Mouse (Mus musculus) urinary bladder, postnatal 14 days (tissue): Measurements from ENCODE around the gene Mtmr12.
"Not testable (repeated sequence)": the region's sequence is repeated elsewhere in the genome, so short reads cannot be mapped to it uniquely, and the experiment has no call there.

Experiments used
- DNase-seq: peaks from one replicate; pipeline ENCODE4 v3.0.0; 2021; ENCODE audit warnings: low spot score

Gene Mtmr12

DNA sequence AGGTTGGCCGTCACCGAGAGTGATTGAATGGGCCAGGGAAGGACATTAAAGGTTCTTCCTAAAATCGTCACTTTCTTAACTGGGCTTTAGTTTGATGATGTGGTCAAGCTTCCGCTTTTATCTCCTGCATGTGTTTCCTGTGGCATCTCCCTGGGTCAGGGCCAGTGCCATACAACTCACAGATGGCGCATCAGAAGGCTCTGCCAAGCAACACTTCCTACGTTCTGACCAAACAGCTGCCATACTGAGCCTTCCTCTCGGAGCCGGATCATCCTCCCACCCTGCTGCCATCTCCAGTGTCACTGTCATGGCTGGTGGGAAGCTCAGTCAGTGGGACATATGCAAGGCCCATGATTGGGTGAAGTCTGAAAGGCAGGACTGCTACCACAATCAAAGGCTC, 6.7 kb downstream of the Mtmr12 start:
- DNase-seq = no peak

DNA sequence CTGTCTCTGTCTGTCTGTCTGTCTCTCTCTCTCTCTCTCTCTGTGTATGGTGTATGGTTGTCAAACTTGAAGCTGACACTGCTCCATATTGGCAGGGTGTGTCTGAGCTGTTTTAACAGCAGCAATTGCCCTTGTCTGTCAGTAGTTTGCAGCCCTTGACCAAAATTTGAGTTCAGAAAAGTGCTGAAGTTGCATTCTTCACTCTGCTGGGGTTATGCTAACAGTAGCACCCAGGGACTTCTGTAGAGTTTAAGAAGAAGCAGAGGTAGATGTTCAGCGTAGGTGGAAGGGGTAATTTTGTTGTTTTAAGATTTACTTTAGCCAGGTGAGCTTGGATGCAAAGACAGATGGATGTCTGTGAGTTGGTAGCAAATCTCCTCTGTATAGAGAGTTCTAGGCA, 7.4 kb downstream of the Mtmr12 start:
- no peak for DNase-seq

DNA sequence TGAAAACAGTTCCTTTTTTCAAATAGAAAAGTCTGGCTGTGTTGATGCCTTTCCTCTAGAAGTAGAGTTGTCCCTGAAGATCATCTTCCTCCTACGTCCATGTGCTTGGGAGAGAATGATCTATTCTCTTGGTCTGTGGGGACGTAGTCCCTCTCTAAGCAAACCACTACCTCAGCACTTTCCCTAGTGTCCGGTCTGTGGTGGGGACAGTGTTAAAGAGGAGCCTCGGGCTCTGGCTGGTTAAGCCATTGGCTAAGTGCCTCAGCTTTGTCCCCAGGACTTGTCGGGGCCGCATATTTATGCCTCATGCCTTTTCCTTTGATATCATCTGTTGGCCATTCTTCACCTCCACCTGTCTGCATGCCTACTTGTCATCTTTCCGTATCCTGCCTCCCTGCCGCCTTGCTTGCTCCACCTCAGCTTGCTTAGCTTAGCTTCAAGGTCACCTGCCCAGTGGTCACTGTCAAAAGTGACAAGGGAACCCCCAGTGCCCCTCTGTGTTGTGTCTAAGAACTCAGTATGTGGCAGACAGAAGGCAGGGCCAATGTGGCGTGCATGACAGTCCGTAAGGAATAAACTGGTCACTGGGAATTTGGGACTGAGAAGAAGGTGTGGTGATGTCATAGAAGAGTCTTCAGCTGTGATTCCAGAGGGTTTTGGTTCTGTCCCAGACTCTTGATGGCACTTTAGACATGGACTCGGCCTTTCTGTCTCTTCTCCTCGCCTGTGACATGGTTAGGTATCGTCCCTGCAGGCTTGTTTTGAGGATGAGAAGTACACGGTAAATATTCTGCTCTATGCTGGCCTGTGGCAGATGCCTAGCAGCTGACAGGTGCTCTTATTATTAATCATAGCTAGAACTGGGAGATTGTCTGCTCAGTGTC, 9.9 kb downstream of the Mtmr12 start:
- no peak for DNase-seq

DNA sequence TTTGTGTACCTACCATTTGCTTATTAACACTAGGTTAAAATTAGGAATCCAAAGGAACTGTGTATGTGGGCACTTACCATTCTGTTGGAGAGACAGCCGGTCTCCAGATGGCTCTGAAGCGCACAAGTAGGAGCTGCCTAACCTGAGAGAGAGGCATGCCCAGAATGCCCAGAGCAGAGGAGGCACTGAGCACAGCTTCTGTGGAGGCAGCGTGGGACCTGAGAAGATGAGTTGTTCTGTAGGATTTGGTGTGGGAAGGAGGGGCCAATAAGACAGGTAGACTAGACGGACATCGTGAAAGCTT, 10.5 kb downstream of the Mtmr12 start:
- DNase-seq = no peak

DNA sequence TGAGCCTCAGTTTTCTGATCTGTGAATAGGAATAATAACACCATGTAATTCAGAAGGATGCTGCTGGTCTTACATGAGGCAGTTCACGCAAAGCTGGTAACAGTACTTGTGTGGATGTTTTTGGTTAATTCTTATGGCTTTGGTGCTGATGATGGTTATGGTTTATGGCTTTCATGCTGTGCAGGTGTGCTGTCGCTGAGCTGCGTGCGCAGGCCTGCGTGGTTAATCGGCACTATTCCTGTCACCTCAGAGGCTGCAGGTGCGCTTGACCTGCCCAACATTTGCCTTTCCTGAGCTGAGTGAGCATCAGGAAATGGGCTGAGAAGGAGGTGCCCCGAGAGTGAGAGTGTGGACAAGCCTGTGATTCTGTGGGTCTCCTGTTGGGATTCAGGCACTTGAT, 11.3 kb downstream of the Mtmr12 start:
- no peak for DNase-seq

DNA sequence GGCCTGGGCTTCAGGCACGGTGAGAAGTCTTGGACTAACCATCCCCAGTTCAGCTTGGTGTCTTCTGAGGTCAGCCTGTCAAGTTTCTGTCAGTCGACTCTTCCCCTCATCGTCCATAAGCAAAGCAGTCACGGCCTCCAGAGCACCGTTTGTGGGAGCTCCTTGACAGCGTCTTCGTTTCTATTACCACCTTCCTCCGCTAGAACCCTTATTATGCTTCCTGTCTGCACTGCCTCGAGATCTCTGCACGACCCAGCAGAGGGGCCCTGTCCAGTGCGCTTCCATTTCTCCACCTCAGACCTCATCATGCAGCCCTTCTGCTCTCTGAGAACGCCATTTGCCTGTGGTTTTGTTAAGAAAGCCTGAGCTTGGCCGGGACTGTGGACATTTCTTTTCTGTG, 12.0 kb downstream of the Mtmr12 start:
- no peak for DNase-seq

DNA sequence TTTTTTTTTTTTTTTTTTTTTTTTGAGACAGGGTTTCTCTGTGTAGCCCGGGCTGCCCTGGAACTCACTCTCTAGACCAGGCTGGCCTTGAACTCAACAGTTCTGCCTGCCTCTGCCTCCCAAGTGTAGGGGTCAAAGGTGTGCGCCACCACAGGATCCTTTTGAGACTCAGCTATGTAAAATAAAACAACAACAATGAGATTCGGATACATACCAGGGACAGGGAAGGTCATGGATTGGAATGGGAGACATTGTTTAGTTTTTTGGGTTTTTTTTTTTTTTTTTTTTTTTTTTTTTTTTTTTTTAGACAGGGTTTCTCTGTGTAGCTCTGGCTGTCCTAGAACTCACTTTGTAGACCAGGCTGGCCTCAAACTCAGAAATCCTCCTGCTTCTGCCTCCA, 12.5 kb downstream of the Mtmr12 start:
- DNase-seq = not testable (repeated sequence)

DNA sequence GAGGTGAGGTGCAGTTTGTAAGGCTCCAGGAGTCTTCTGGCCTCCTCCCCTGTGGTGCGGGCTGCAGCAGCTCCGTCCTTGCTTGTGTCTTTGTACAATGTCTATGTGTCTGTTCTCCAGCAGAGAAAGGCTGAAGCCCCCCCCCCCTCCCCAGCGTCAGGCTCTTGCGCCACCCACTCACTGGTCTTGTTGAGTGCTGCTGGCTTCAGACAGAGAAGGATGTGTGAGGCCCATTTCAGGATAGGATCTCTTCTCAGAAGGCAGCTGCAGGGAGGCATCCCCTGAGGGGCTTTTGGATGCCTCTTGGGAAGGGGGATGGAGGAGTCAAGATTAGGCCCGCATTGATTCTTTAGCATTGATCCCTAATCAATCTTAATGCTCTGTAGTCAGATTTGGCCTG, 13.0 kb downstream of the Mtmr12 start:
- DNase-seq = no peak

DNA sequence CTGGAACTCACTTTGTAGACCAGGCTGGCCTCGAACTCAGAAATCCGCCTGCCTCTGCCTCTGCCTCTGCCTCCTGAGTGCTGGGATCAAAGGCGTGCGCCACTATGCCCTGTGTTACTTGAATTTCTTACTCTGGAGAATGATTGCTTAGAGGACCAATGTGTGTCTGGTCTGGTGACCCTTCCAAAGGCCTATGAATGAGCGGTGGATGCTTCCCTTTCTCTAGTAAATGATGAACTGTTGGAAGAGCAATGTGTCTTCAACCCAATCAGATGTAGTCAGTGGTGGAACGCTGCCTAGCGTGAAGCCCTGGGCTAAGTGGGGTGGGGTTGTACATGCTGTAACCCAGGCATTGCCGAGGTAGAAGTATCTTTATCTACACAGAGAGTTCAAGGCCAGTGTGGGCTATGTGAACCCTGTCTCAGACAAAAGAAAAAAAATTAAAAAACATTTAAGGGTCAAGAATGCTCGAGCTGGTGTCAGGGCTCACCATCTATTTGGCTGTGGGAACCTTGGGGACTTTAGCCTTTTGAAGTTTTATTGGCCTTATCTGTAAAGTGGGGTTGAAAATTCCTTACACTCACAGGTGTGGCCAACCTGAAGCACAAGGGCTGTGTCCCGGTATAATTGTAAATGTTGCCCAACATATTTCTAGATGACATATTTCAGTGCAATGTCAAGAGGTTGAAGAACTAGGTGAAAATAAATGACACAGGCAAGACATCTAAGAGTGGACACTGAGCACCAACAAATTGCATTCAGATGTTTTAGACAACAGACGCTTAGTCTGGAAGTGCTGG, 14.0 kb downstream of the Mtmr12 start:
- no peak for DNase-seq

DNA sequence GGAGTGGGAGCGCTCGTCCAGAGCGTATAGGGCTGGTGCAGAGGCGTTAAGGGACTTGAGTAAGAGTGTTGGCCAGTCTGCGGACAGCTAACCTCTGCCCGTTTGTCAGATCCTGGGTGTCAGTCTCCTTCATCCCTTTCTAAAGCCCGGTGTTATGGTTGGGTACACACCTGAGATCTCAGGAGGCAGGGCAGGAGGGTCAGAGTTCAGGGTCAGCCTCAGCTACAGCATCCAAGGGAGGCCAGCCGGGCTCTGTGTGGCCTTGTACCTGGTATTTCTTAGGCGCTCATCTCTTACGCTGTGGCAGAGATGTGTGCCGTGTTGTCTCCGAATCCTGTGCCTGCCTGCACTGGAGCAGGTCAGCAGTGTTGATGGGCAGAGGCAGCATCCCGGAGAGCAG, 16.3 kb downstream of the Mtmr12 start:
- DNase-seq = no peak

DNA sequence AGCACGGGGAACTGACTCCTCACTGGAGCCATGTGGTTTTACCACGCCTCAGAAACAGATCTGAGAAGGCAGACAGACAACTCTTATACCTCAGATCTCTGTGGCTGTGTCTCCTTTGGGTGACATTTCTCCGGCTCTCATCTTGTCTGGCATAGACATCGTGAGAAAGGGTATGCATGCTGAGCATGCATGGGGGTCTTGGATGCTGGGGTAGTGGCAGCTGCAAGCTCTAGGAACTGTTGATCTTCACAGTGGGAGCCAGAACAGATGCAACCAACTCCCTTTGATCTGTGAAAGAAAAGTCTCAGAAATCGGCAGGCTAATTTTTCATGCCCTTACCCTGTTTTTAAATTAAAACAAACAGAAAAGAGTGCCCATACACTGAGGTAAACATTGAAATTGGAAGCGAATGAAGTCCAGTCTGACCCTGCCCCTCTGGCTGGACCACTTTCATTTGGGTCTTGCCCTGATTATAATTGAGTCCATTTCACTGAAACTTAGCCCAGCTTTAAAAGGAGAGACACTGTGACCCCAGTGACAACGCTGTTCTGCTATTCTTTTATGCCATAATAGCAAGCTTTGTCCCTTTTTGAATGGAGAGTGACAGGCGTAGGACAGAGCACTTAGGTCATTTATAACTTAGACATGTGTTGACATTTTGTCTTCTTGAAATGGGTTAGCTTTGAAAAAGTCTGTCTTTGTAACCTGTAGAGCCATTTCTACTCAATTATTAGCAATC, 17.9 kb downstream of the Mtmr12 start:
- no peak for DNase-seq

DNA sequence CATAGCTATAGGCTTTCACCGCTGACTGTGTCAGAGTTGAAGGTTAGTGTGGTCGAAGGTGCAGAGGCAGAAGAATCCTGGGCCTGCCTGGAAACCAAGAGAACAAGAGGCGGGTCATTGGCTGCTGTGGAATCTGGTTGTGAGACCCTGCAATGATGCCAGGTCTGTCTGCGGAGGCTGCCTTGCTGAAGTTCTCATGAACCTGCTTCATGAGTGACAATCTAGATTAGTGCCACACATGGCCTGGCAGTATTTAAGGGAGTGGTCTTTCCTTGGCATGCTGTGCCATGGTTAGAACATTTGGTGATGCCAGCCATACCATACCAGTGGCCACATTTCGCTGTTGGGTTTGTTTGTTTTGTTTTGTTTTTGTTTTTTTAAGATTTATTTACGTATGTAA, 18.6 kb downstream of the Mtmr12 start:
- no peak for DNase-seq

DNA sequence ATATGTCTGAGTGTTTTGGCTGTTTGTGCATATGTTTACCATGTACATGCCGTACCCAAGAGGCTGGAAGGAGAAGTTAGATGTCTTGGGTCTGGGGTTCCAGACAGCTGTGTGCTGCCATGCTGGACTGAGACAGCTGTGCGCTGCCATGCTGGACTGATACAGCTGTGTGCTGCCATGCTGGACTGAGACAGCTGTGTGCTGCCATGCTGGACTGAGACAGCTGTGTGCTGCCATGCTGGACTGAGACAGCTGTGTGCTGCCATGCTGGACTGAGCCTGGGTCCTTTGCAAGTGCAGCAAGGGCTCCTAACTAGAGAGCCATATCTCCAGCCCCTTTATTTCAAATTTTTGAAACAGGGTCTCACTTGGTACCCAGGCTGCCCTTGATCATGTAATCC, 19.4 kb downstream of the Mtmr12 start:
- no peak for DNase-seq

DNA sequence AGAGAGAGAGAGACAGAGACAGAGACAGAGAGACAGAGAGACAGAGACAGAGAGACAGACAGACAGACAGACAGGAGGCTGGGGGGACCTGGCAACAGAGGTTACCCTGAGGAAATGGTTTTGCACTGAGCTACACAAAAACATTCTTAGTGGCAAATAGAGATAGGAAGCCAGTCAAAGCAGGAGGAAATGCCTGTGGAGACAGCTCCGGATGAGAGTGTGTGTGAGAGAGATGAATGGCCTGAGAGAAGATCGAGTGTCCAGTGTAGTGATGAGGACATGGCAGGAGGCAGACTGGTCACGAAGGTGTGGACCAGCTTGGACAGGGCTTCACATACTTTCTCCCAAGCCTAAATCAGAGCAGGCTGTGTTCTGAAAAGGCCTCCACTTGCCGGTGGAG, 20.2 kb downstream of the Mtmr12 start:
- DNase-seq = no peak

DNA sequence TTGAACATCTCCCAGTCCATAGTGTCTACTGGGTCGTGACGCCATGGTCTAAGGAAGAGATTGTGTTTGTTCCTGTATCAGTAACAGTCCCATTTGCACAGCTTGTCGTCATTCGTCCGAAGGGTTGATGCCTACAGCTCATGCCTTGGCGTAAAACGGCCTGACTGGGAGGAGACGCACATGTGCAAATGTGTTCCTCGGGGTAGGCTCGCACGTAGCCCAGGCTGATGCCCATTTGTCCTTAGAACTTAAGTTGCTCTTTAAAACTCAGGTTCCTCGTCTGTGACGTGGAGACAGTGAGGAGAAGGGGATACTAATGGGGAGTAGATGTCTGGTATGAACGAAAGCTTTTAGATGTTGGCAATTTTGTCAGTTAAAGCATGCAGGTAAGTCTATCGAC, 22.1 kb downstream of the Mtmr12 start:
- no peak for DNase-seq

DNA sequence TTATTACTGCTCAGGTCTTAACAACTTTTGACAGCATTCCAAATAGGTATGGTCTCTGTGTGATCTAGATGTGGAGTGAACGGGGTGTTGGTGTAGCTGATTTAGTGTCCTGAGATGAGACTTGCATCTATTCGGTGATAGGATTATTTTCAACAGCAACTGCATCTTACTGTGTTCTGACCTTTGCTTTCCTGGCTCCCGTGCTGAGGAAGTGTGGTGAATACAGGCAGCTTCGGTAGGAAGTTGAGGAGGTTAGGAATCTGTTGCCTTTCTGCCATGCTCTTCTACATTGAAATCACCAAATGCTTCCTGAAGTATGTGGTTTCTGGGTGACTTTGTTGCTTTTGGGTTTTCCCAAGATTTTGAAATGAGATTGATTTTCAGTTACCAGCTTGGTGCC, 22.5 kb downstream of the Mtmr12 start:
- no peak for DNase-seq

DNA sequence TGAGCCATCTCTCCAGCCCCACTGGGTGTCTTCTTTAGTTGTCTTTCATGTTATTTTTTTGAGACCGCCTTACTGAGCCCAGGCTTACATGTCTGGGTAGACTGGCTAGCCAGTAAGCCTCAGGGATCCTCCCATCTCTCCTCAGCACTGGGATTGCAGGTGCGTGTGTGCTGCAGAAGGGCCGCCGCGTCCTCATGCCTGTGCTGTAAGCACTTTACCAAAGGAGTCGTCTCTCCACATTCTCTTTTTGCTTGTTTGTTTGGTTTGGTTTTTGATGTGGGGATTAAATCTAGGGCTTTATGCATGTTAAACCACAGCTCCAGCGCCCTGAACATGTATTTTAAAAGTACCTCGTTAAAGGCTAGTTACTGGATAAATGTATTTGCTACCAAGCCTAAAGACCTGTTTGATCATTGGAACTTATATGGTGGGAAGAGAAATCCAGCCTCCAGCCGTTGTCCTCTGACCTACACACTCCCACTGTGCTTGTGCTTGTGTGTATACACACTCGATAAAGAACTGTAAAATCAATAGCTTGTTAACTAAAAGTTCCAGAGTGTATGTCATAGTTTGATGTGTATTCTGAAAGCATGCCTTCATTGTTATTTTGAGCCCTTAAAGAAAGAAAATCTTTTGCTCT, 24.9 kb downstream of the Mtmr12 start:
- no peak for DNase-seq

DNA sequence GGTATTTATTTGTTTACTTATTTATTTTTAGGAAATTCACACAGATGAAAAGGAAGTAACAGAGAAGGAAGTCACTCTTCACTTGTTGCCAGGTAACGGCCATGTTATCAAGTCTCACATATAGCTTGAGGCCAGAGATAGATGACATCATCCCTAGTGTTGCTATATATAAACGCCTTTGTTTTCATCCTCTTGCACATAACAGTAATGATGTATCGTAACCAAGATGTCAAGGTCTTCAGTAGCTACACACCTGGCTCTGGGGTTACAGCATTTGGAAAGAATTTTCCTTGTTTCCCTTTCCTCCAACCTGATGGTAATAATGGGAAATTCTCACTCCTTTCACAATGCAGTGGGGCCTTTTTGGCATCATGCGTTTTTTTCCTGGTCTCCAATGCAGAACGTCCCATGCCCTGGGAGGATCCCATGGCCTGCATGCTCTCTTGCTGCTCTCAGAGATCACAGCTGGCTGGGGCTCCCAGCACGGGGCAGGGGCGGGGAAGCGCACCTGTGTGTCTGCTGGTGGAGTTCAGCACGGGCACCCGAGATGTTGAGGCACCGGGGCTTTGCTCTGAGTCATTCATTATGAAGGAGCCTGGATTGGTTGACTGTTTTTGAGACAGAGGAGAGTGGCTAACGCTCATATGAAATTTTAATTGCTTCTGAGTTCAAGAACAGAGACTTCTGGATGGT, 25.6 kb downstream of the Mtmr12 start:
- DNase-seq = no peak

DNA sequence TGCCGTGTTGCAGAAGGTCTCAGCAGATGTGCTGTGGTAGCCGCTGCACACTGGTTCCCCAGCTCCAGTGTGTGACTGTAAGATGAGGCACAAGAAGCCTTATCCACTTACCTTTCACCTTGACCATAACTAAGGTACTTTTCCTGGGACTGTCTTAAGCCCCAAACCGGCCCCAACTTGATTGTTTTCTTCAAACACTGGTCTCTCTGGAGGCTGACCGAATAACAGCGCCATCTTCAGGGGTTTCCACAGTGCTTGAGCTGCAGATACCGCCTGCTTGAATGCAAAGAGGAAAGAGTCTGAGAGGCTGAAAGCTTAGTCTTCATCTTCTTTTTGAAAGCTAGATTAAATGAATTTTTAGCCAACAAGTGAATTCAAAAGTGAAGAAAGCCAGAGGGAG, 26.6 kb downstream of the Mtmr12 start:
- DNase-seq = no peak

DNA sequence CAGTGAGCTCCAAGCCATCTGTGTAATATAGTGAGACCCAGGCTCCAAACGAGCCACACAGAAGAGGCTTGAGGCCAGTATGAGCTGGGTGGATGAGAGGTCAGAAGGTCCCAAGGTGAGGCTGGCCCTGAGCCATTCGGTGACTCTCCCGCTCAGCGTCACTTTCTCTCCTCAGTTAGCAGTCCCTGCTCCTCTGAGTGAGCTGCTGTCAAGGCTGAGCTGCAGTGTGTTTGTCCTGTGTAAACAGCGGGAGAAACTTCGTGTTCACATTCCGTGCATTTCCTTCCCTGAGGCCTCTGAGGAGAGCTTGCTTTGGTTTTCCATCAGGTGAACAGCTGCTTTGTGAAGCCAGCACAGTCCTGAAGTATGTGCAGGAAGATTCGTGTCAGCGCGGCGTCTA, 27.6 kb downstream of the Mtmr12 start:
- DNase-seq = no peak

DNA sequence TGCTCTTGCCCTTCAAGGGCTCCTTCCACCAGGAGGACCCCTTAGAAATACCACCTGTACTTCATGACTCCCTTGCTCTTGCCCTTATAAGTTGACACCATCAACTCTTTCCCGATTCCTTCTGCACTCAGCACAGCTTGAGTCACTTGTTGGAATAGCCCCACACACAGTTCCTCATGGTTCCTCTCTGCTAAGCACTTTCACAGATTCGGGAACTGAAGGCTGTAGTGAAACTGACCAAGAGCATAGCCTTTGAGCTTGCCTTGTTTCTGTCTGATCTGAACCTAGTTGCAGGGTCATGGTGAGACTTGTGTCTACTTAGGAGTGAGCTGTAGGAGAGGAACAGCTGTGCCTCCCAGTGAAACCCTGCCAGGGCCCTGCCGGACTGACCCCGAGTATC, 28.2 kb downstream of the Mtmr12 start:
- no peak for DNase-seq

DNA sequence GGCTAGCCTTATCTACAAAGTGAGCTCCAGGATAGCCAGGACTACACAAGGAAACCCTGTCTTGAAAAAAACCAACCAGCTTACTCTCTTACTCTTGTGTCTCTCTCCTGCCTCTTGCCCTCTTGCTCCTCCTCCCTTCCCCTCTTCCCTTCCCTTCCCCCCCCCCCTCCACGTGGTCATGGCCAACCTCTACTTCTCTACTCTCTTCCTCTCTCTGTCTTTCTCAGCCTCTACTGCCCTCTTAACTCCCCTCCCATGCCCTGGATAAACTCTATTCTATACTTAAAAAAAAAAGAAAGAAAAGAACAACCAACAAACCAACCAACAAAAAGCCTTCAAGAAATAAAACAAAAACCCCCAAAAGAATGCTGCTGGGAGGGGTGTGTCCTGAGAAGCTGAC, 30.7 kb downstream of the Mtmr12 start:
- DNase-seq = no peak
